9 mouse cellular contexts compared by ENCODE assay signal in the genomic region with DNA sequence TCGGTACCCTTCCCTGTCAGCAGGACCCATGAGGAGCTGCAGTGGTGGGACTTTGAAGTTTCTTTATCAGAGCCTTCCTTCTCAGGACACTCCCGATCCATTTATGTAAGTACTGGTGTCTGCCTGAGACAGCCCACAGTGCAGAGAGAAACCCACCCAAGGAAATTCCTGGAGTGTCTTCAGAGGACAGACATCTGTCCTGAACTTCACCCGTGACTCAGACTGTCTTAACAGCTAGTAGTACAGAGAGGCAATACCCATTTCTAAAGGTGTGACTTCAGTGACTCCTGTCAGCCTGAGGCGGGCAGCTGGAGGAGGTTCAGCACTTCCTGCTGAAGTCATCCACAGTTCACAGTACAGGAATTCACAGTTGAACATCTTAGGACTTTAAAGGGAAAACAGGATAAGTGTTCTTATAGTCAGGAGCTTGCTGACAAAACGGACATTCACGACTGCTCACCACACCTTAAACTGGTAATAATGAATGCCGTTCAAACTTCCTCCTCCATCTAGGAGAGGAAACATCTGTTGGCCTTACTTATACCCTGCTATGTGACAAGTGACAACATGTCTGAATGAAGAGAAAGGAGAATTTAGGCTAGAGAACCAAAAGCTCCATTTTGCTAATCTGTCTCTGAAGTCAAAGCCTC. TPM values are rescaled to one million over a fixed set of nuclear protein-coding genes. Genes with fewer than 3 reads are reported as not detected.
DNase-seq lines count a peak whose midpoint lies in the region; ATAC-seq lines count a peak whose summit lies in the region.
"Had no signal": no experiment of that assay in that cellular context is flagged by ENCODE, and none has a peak within 500 bp of the region (broad histone marks: within the 10 kb centered on the region; RNA-seq: fewer than 3 reads in every experiment).

No protein-coding gene starts in this region.

- peak; percentile 80 for ATAC-seq in intestine, embryonic 15.5 days
- peak; percentile 61; the same call in 1 of the 2 replicates for ATAC-seq in lung, embryonic 15.5 days (ENCODE audit: borderline replicate concordance, extremely low read depth, low FRiP score, low TSS enrichment)

- no peak overlapping the region for H3K4me3 ChIP-seq in brown adipose tissue, adult 24 weeks (ENCODE audit: insufficient read depth, low read depth, low read length)
- H3K4me3 ChIP-seq in intestine, embryonic 15.5 days (replicated peaks): no peak overlapping the region
- no peak overlapping the region for H3K4me3 ChIP-seq in lung, embryonic 15.5 days
- H3K4me3 ChIP-seq: midbrain, embryonic 12.5 days had no signal

- H3K9me3 ChIP-seq in intestine, embryonic 15.5 days: no peaks in the 10 kb centered on the region
- no peaks in the 10 kb centered on the region for H3K9me3 ChIP-seq in lung, embryonic 15.5 days
- H3K9me3 ChIP-seq: midbrain, embryonic 12.5 days had no signal

- peak; percentile 71 for DNase-seq in 416B (ENCODE audit: low read depth)
- DNase-seq in cerebellum, adult 11 months: no peak
- no peak for DNase-seq in cerebellum, postnatal 10 days
- DNase-seq in right cerebral cortex, postnatal 4 days: no peak
- DNase-seq in embryo, embryonic 9.5 days (ENCODE audit: extremely low spot score): no peak

- WGBS in intestine, embryonic 15.5 days: 30% methylated on average over 7 of the region's 7 CpGs
- WGBS in lung, embryonic 15.5 days: 5% methylated on average over 7 of the region's 7 CpGs

- peak overlapping the region; percentile 86 for H3K27ac ChIP-seq in brown adipose tissue, adult 24 weeks (replicated peaks; ENCODE audit: low read depth, low read length)
- H3K27ac ChIP-seq in intestine, embryonic 15.5 days: peak overlapping the region; percentile 51
- peak overlapping the region; percentile 72 for H3K27ac ChIP-seq in lung, embryonic 15.5 days
- H3K27ac ChIP-seq: midbrain, embryonic 12.5 days had no signal

- H3K9ac ChIP-seq in intestine, embryonic 15.5 days: no peak overlapping the region
- no peak overlapping the region for H3K9ac ChIP-seq in lung, embryonic 15.5 days
- H3K9ac ChIP-seq: midbrain, embryonic 12.5 days had no signal

- H3K27me3 ChIP-seq in intestine, embryonic 15.5 days (replicated peaks): no peaks in the 10 kb centered on the region
- H3K27me3 ChIP-seq in lung, embryonic 15.5 days: no peaks in the 10 kb centered on the region
- H3K27me3 ChIP-seq: midbrain, embryonic 12.5 days had no signal

- peaks cover 7% of the 10 kb centered on the region; the same call in 1 of the 2 replicates for H3K4me1 ChIP-seq in brown adipose tissue, adult 24 weeks (ENCODE audit: control insufficient read depth, insufficient read depth, insufficient read length, low read length)
- H3K4me1 ChIP-seq in intestine, embryonic 15.5 days (replicated peaks): peaks cover 16% of the 10 kb centered on the region
- peaks cover 30% of the 10 kb centered on the region for H3K4me1 ChIP-seq in lung, embryonic 15.5 days
- H3K4me1 ChIP-seq: midbrain, embryonic 12.5 days had no signal

- no peaks in the 10 kb centered on the region for H3K36me3 ChIP-seq in intestine, embryonic 15.5 days
- H3K36me3 ChIP-seq in lung, embryonic 15.5 days: no peaks in the 10 kb centered on the region
- H3K36me3 ChIP-seq: midbrain, embryonic 12.5 days had no signal

- peak overlapping the region; percentile 15 for H3K4me2 ChIP-seq in intestine, embryonic 15.5 days (replicated peaks)
- peak overlapping the region; percentile 14 for H3K4me2 ChIP-seq in lung, embryonic 15.5 days
- H3K4me2 ChIP-seq: midbrain, embryonic 12.5 days had no signal

RNA-seq across cellular contexts. Expression of a gene that starts 35.5 kb away (rescaled TPM):
- polyA plus RNA-seq in brown adipose tissue, adult 24 weeks (2012; ENCODE audit: insufficient read depth, insufficient read length, missing spikeins): 3.9 and 4.2 TPM in 2 replicates
- polyA plus RNA-seq in intestine, embryonic 15.5 days (2015; fragmentation: Nextera tagmentation; extraction: Ambion mirVana): 26.3 and 31.1 TPM in 2 replicates
- polyA plus RNA-seq in lung, embryonic 15.5 days (2015; fragmentation: Nextera tagmentation; extraction: Ambion mirVana): 31.4 and 32.9 TPM in 2 replicates
